Mouse (Mus musculus): Measurements from ENCODE around the gene Xpo6.

DNA sequence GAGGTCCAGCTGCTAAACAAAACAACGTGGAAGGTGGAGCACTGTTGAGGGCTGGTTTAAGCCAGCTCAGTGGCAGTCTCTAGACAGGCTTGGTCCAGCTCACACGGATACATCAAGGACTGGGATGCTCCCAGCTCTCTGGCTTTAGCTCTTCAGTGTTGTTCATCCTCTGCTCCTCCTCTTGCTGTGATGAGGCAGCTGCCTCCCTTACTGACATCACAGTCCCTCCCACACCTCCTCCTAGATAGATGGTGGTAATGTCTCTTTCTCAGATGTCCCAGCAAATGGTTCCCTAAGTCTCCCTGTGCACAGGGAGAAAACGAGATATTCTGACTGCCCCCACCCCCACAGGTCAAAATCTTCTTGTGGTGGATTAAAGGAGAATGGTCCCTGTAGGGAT, 107.1 kb downstream of the Xpo6 start:
- no peak for TF ChIP-seq CTCF (IDR thresholded peaks at IDR 0.05; ENCODE audit: control insufficient read depth, insufficient read depth, insufficient read length)
- TF ChIP-seq MYOD1 (IDR thresholded peaks at IDR 0.05; ENCODE audit: control insufficient read depth, insufficient read length, low read depth): no peak
- TF ChIP-seq MYOG (IDR thresholded peaks at IDR 0.05; ENCODE audit: control insufficient read depth, extremely low read depth, insufficient read length): no peak
- TF ChIP-seq USF1 (IDR thresholded peaks at IDR 0.05; ENCODE audit: low read depth): no peak
- TF ChIP-seq MAX (IDR thresholded peaks at IDR 0.05): no peak
- TF ChIP-seq CEBPB (IDR thresholded peaks at IDR 0.05; ENCODE audit: low read depth): no peak
- TF ChIP-seq FOSL1 (IDR thresholded peaks at IDR 0.05; ENCODE audit: insufficient read depth, low read length, poor library complexity, severe bottlenecking): no peak

Measured in C2C12 (cell line).